Mouse (Mus musculus) cerebellum, adult 9-10 months (tissue): ENCODE data around the gene Ndufs6.

Experiments used
- DNase-seq: peaks from one replicate; pipeline ENCODE4 v3.0.0; 2022

The Ndufs6 gene

GRCm38 (mm10) chr13:73327827-73328698 lies at the start of gene Ndufs6, which contains the start of gene Mrpl36:
Gene Ndufs6, minus strand, starts transcription at chr13:73328542.
Gene Mrpl36, plus strand, starts transcription at chr13:73328513.
- peak; percentile 93 for DNase-seq

GRCm38 (mm10) chr13:73377637-73378036 lies 49.3 kb upstream of the Ndufs6 start:
- DNase-seq = no peak

GRCm38 (mm10) chr13:73374612-73375011 lies 46.3 kb upstream of the Ndufs6 start:
- DNase-seq = no peak

- no peak for DNase-seq
Measured at GRCm38 (mm10) chr13:73373367-73373766, 45.0 kb upstream of the Ndufs6 start.

- no peak for DNase-seq
Measured at GRCm38 (mm10) chr13:73357106-73357505, 28.8 kb upstream of the Ndufs6 start.

GRCm38 (mm10) chr13:73352491-73352890 lies 24.1 kb upstream of the Ndufs6 start:
- DNase-seq = no peak

- peak; percentile 19 for DNase-seq
Measured at GRCm38 (mm10) chr13:73351910-73352309, 23.6 kb upstream of the Ndufs6 start.

GRCm38 (mm10) chr13:73350741-73351140 lies 22.4 kb upstream of the Ndufs6 start:
- DNase-seq = no peak

- no peak for DNase-seq
Measured at GRCm38 (mm10) chr13:73347922-73348650, 19.7 kb upstream of the Ndufs6 start.

GRCm38 (mm10) chr13:73347171-73347570 lies 18.8 kb upstream of the Ndufs6 start:
- no peak for DNase-seq

- DNase-seq = no peak
Measured at GRCm38 (mm10) chr13:73346743-73347142, 18.4 kb upstream of the Ndufs6 start.

GRCm38 (mm10) chr13:73346131-73346530 lies 17.8 kb upstream of the Ndufs6 start:
- DNase-seq = no peak

GRCm38 (mm10) chr13:73345102-73345890 lies 17.0 kb upstream of the Ndufs6 start:
- DNase-seq = no peak

GRCm38 (mm10) chr13:73336753-73337152 lies 8.4 kb upstream of the Ndufs6 start:
- DNase-seq = no peak

- DNase-seq = peak; percentile 34
Measured at GRCm38 (mm10) chr13:73331736-73332135, 3.4 kb upstream of the Ndufs6 start.

- DNase-seq = peak; percentile 89
Measured at GRCm38 (mm10) chr13:73330844-73331501, 2.6 kb upstream of the Ndufs6 start.

- no peak for DNase-seq
Measured at GRCm38 (mm10) chr13:73323406-73323805, 4.9 kb downstream of the Ndufs6 start.

- DNase-seq = no peak
Measured at GRCm38 (mm10) chr13:73322626-73323025, 5.7 kb downstream of the Ndufs6 start.

- no peak for DNase-seq
Measured at GRCm38 (mm10) chr13:73320048-73320447, 8.3 kb downstream of the Ndufs6 start.

- no peak for DNase-seq
Measured at GRCm38 (mm10) chr13:73310183-73310929, 18.0 kb downstream of the Ndufs6 start.

- no peak for DNase-seq
Measured at GRCm38 (mm10) chr13:73306430-73306829, 21.9 kb downstream of the Ndufs6 start.

- no peak for DNase-seq
Measured at GRCm38 (mm10) chr13:73306085-73306410, 22.3 kb downstream of the Ndufs6 start.
